Mouse (Mus musculus) heart, embryonic 14.5 days (tissue): ENCODE data around the gene Rab5a. TPM values are rescaled to one million over a fixed set of nuclear protein-coding genes. Genes with fewer than 3 reads are reported as not detected.

Experiments
- ATAC-seq: fragments of 200-750 bp; cut with Nextera tagmentation; 2 replicates; pipeline ENCODE4 v1.8.0; 2017; ENCODE audit warnings: low read depth, moderate TSS enrichment; ENCODE audit not compliant: insufficient number of reproducible peaks, insufficient read depth, low FRiP score
- H3K27ac ChIP-seq, 2 experiments: fragments of 200-500 bp in 1 of 2; fragments of 300-500 bp in 1 of 2; sonication (generic) in 1 of 2; replicated peaks in 1 of 2; 2 replicates each; pipeline ENCODE4 v1.5.1; 2012 to 2014; ENCODE audit warnings: low read depth in 2 of 2, low read length in 2 of 2, control low read depth in 1 of 2, mild to moderate bottlenecking in 1 of 2, mixed read lengths in 1 of 2; ENCODE audit not compliant: control insufficient read depth in 1 of 2, insufficient read depth in 1 of 2
- H3K27me3 ChIP-seq: fragments of 300-500 bp; sonication (generic); 2 replicates; pipeline ENCODE4 v1.6.1; 2014; ENCODE audit warnings: mild to moderate bottlenecking, low read length, control low read depth; ENCODE audit not compliant: control insufficient read depth, insufficient read depth
- H3K36me3 ChIP-seq: fragments of 300-500 bp; sonication (generic); 2 replicates; pipeline ENCODE4 v1.6.1; 2014; ENCODE audit warnings: mild to moderate bottlenecking, control low read depth, low read length, mixed read lengths; ENCODE audit not compliant: control insufficient read depth, insufficient read depth
- H3K4me1 ChIP-seq, 2 experiments: fragments of 200-500 bp in 1 of 2; fragments of 300-500 bp in 1 of 2; sonication (generic) in 1 of 2; 2 replicates each; pipeline ENCODE4 v1.6.1; 2012 to 2014; ENCODE audit warnings: low read length in 2 of 2, control low read depth in 1 of 2, mixed read lengths in 1 of 2; ENCODE audit not compliant: control insufficient read depth in 2 of 2, insufficient read depth in 2 of 2
- H3K4me2 ChIP-seq: fragments of 300-500 bp; sonication (generic); 2 replicates; pipeline ENCODE4 v1.6.1; 2014; ENCODE audit warnings: mild to moderate bottlenecking, low read length
- H3K4me3 ChIP-seq, 2 experiments: fragments of 200-500 bp in 1 of 2; fragments of 300-500 bp in 1 of 2; sonication (generic) in 1 of 2; 2 replicates each; pipeline ENCODE4 v1.5.1; 2012 to 2014; ENCODE audit warnings: low read length in 2 of 2, mild to moderate bottlenecking in 2 of 2, control low read depth in 1 of 2, low read depth in 1 of 2, moderate library complexity in 1 of 2; ENCODE audit not compliant: control insufficient read depth in 1 of 2, insufficient read depth in 1 of 2
- H3K9ac ChIP-seq: fragments of 300-500 bp; sonication (generic); 2 replicates; pipeline ENCODE4 v1.6.1; 2014; ENCODE audit warnings: mild to moderate bottlenecking, low read length
- H3K9me3 ChIP-seq: fragments of 300-500 bp; sonication (generic); 2 replicates; pipeline ENCODE4 v1.6.1; 2016; ENCODE audit warnings: low read length, control low read depth; ENCODE audit not compliant: control insufficient read depth
- WGBS: fragments of 180-500 bp; shearing (Covaris S2); extraction: QIAGEN DNeasy Blood & Tissue Kit; methylation state at CpG from one replicate; pipeline ENCODE4 v1.1.7; 2014; 5-methylcytosine and 5-hydroxymethylcytosine counted together
- polyA plus RNA-seq: library from polyadenylated mRNA; unstranded; fragments of >200 nt; fragmentation: Nextera tagmentation; extraction: Ambion mirVana; gene quantifications from 2 replicates; pipeline ENCODE4 v1.2.1, GENCODE M21; 2014

Rab5a gene
- polyA plus RNA-seq, 1 experiment from 2014 or later, result 80.4 TPM

DNA sequence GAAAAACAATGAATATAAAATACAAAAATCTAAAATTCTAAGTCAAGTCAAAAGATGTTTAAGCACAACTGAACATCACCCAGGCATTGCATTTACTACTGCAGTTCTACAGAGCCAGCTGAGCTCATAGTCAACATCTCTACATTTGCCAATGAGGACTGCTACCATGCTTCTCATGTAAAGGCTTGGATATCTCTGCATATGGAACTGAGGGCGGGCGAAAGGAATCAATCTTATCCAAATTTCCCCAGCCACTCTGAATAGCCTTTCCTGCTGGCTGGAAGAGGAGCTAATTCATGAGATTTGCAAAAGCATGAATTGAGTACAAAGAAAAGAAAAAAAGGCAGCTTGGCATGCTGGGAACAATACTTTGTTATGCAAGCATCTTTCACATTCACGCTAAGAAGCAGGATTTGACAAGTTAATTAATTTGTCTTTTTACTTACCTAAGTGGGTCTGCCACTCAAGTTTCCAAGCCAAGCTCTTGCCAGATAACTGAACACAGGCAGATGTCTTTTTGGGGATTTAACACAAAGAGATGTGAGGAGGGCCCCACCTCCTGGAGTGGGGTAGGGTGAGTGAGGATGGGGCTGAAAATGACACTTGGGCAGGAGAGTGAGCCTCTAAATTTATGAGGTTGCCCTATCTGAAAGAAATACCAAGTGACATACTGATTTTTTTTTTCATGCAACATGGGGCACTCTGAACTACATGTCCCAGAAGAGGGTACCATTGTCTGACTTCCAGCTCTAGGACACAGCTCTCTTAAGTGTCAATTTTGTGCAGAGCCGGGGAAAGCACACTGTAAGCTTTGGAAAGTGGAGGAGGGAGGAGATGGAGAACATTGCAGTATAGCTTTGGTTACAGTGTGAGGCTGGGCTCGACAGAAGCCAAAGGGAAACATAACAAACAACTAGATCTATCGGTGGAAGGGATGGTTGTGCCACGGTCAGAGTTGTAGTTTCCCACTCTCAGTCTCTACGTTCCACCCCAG, 72.6 kb downstream of the Rab5a start:
- WGBS, result 72% methylated on average over 8 of the region's 8 CpGs
- no peak overlapping the region for H3K4me2 ChIP-seq
- no peaks in the 10 kb centered on the region for H3K4me1 ChIP-seq

GRCm38 (mm10) chr17:53554088-53554487, 75.1 kb downstream of the Rab5a start:
- H3K9ac ChIP-seq, result no peak overlapping the region
- H3K27me3 ChIP-seq, result no peaks in the 10 kb centered on the region
- H3K4me1 ChIP-seq, result peaks cover 0 to 3% of the 10 kb centered on the region in 2 experiments; a peak in 2 of 4 replicates
- H3K4me3 ChIP-seq, result no peak overlapping the region
- no peaks in the 10 kb centered on the region for H3K36me3 ChIP-seq
- 69% methylated on average over 4 of the region's 4 CpGs for WGBS
- no peak overlapping the region for H3K4me2 ChIP-seq
- H3K27ac ChIP-seq, result no peak overlapping the region
- H3K9me3 ChIP-seq, result peaks cover 5% of the 10 kb centered on the region; the same call in 1 of the 2 replicates
- no peak for ATAC-seq

More for the DNA sequence above, 72.6 kb downstream of the Rab5a start:
- no peak overlapping the region for H3K27ac ChIP-seq
- peaks cover 5% of the 10 kb centered on the region; the same call in 1 of the 2 replicates for H3K9me3 ChIP-seq
- no peak for ATAC-seq
- H3K36me3 ChIP-seq, result no peaks in the 10 kb centered on the region
- H3K27me3 ChIP-seq, result no peaks in the 10 kb centered on the region
- H3K9ac ChIP-seq, result no peak overlapping the region
- no peak overlapping the region for H3K4me3 ChIP-seq

DNA sequence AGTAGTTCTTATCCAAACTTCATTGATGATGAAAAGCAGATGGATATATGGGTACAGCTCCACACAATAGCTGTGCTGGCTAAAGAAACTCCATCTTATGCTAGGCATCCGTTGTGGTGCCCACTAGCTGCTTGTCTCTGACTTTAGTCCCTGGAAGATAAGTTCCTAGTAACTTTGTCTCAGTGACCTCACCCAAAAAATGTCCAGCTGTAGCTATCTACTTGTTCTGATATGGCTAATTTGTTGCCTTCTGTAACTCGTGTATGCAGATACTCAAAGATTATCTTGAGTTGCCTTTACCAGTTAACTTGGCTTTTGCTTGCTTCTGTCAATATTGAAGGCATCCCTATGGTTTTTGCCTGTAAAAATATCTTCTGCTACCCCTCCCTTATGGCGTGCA, 75.8 kb downstream of the Rab5a start:
- peaks cover 5% of the 10 kb centered on the region; the same call in 1 of the 2 replicates for H3K9me3 ChIP-seq
- H3K4me3 ChIP-seq, result no peak overlapping the region
- no peak overlapping the region for H3K27ac ChIP-seq
- ATAC-seq, result no peak
- H3K4me2 ChIP-seq, result no peak overlapping the region
- H3K27me3 ChIP-seq, result no peaks in the 10 kb centered on the region
- no peaks in the 10 kb centered on the region for H3K36me3 ChIP-seq
- H3K4me1 ChIP-seq, result peaks cover 0 to 3% of the 10 kb centered on the region in 2 experiments; a peak in 2 of 4 replicates
- WGBS, result 49% methylated on average over 3 of the region's 3 CpGs
- H3K9ac ChIP-seq, result no peak overlapping the region

Other genes with a start within 250 kb of the Rab5a start
- 0.38 and 0.42 TPM in 2 replicates for gene Efhb, start 15.9 kb upstream of the Rab5a start, polyA plus RNA-seq
- 0.32 and 0.40 TPM in 2 replicates for gene Pp2d1, start 60.2 kb downstream of the Rab5a start, polyA plus RNA-seq
- gene Kat2b, start 87.6 kb downstream of the Rab5a start, polyA plus RNA-seq, result 16.6 and 17.0 TPM in 2 replicates
- 18.9 and 21.1 TPM in 2 replicates for gene Sgo1, start 210.1 kb downstream of the Rab5a start, polyA plus RNA-seq